Mouse (Mus musculus) olfactory bulb, adult 2 months (tissue): Measurements from ENCODE around the gene Polr2j.

Experiments
- CTCF ChIP-seq: fragments of 200-500 bp; IDR thresholded peaks from 2 replicates; pipeline ENCODE4 v1.5.1; 2012; ENCODE audit warnings: low read depth, mild to moderate bottlenecking, low read length, moderate library complexity; ENCODE audit not compliant: insufficient read depth
- POLR2A ChIP-seq: fragments of 200-500 bp; IDR thresholded peaks from 2 replicates; pipeline ENCODE4 v1.6.1; 2012; ENCODE audit warnings: mild to moderate bottlenecking, low read depth, low read length, moderate library complexity; ENCODE audit not compliant: insufficient read depth

DNA sequence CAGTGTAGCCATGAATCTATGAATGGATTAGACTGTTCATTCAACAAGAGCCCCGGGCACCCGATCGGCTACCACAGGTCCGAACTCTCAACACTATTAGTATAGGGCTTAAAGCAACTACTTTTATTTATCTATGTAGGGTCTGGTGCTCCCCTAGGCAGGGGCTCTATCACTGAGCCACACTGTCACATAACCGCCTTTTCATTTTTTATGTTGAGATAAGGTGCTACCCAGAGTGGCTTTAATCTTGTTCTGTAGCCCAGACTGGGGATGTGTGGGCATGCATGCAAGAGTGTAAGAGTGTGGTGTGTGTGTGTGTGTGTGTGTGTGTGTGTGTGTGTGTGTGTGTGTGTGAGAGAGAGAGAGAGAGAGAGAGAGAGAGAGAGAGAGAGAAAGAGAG is 38.3 kb upstream of the Polr2j start:
- no peak for TF ChIP-seq CTCF
- TF ChIP-seq POLR2A = no peak
